Mouse (Mus musculus) limb, embryonic 14.5 days (tissue): Measurements from ENCODE around the gene Ccr2. TPM values are rescaled to one million over a fixed set of nuclear protein-coding genes. Genes with fewer than 3 reads are reported as not detected.
"Not testable (repeated sequence)": the region's sequence is repeated elsewhere in the genome, so short reads cannot be mapped to it uniquely, and the experiment has no call there.

Source experiments
- ATAC-seq: fragments of 200-750 bp; cut with Nextera tagmentation; 2 replicates; pipeline ENCODE4 v1.8.0; 2017; ENCODE audit warnings: low read depth, moderate number of reproducible peaks, moderate TSS enrichment; ENCODE audit not compliant: low FRiP score
- DNase-seq: peaks from one replicate; pipeline ENCODE4 v3.0.0-alpha.2; 2015; ENCODE audit warnings: low spot score
- H3K27ac ChIP-seq: fragments of 300-500 bp; sonication (generic); replicated peaks from 2 replicates; pipeline ENCODE4 v1.5.1; 2014; ENCODE audit warnings: low read depth, mild to moderate bottlenecking, low read length, moderate library complexity, mixed read lengths
- H3K27me3 ChIP-seq: fragments of 300-500 bp; sonication (generic); 2 replicates; pipeline ENCODE4 v1.6.1; 2014; ENCODE audit warnings: low read length, mixed read lengths; ENCODE audit not compliant: control insufficient read depth, insufficient read depth
- H3K36me3 ChIP-seq: fragments of 300-500 bp; sonication (generic); 2 replicates; pipeline ENCODE4 v1.6.1; 2014; ENCODE audit warnings: mild to moderate bottlenecking, low read length, moderate library complexity, mixed read lengths; ENCODE audit not compliant: control insufficient read depth, insufficient read depth
- H3K4me1 ChIP-seq: fragments of 300-500 bp; sonication (generic); 2 replicates; pipeline ENCODE4 v1.6.1; 2014; ENCODE audit warnings: antibody characterized with exemption, low read length, mixed read lengths; ENCODE audit not compliant: control insufficient read depth, insufficient read depth
- H3K4me2 ChIP-seq: fragments of 300-500 bp; sonication (generic); replicated peaks from 2 replicates; pipeline ENCODE4 v1.6.1; 2014; ENCODE audit warnings: low read depth, mild to moderate bottlenecking, low read length, moderate library complexity; ENCODE audit not compliant: severe bottlenecking
- H3K4me3 ChIP-seq: fragments of 300-500 bp; sonication (generic); replicated peaks from 2 replicates; pipeline ENCODE4 v1.5.1; 2014; ENCODE audit warnings: low read length
- H3K9ac ChIP-seq: fragments of 300-500 bp; sonication (generic); 2 replicates; pipeline ENCODE4 v1.6.1; 2014; ENCODE audit warnings: mild to moderate bottlenecking, low read depth, low read length, moderate library complexity; ENCODE audit not compliant: severe bottlenecking
- H3K9me3 ChIP-seq: fragments of 300-500 bp; sonication (generic); 2 replicates; pipeline ENCODE4 v1.6.1; 2016; ENCODE audit warnings: low read length; ENCODE audit not compliant: control insufficient read depth
- POLR2A ChIP-seq: fragments of 200-500 bp; IDR thresholded peaks from 2 replicates; pipeline ENCODE4 v1.8.0; 2012; ENCODE audit warnings: inconsistent platforms, mild to moderate bottlenecking, moderate library complexity, borderline replicate concordance; ENCODE audit not compliant: insufficient read depth, insufficient read length; ENCODE audit errors: extremely low read depth
- WGBS: fragments of 180-500 bp; shearing (Covaris S2); extraction: QIAGEN DNeasy Blood & Tissue Kit; methylation state at CpG from one replicate; pipeline ENCODE4 v1.1.7; 2014; 5-methylcytosine and 5-hydroxymethylcytosine counted together
- polyA plus RNA-seq, 2 experiments: library from polyadenylated mRNA; depleted of rRNA in 1 of 2; stranded (reverse) in 1 of 2; unstranded in 1 of 2; fragments of >200 nt; fragmentation: Nextera tagmentation in 1 of 2; extraction: Ambion mirVana in 1 of 2; gene quantifications; 2 replicates each; pipeline versions ENCODE4 v1.2.1 to v1.2.3; 2012 to 2014

Ccr2 gene
- polyA plus RNA-seq, 2 experiments = 3.2 to 4.0 TPM

GRCm38 (mm10) chr9:124066572-124067103 is 35.1 kb upstream of the Ccr2 start:
- H3K36me3 ChIP-seq = no peaks in the 10 kb centered on the region
- H3K27ac ChIP-seq = no peak overlapping the region
- ATAC-seq (no peak), DNase-seq (no peak)
- H3K9me3 ChIP-seq = no peaks in the 10 kb centered on the region
- H3K4me1 ChIP-seq = no peaks in the 10 kb centered on the region
- H3K4me3 ChIP-seq = no peak overlapping the region
- no peak for TF ChIP-seq POLR2A
- H3K9ac ChIP-seq = no peak overlapping the region
- no peaks in the 10 kb centered on the region for H3K27me3 ChIP-seq
- H3K4me2 ChIP-seq = no peak overlapping the region

DNA sequence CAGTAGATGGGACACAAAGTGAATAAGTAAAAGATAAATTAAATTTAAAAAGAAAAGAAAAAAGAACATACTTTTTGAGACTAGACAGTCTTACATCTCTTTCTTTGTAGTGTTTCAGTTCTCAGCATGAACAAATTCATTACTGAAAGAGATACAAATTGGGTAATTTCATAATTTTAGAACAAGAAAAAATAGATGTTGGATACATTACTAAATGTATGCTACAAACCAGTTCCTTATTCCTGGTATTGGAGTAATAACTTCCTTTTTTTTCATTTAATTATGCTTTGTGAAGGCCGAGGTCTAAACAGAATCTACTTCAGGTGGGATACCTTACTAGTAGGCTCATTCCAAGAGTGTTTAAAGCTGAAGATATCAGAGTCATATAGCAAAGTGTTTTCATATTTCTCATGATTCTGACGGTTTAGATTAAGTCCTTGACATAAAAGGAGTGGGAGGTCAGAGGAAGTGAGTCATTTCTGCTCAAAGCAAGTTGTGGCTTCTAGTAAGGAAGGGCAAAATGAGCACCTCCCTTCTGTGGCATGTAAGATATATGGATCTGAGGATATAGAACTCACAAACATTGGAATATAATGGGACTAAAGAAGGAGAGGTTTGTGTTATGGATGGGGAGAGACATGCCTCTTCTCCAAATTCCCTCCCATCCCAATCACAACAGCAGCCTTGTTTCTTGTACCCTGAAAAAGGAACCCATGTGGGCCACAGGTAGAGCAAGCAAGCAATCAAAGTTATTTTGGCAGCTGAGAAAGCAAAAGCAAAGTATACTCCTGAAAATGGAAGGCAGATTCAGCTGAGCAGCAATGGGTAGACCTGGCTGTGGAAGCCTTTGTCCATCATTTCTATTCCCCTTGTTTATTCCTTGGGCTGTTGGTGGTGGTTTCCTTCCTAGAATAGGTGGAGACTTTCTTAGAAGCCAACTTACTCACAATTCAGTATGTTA is 33.4 kb upstream of the Ccr2 start:
- H3K4me2 ChIP-seq = no peak overlapping the region
- TF ChIP-seq POLR2A = no peak
- WGBS = 58% methylated on average over 2 of the region's 2 CpGs
- no peaks in the 10 kb centered on the region for H3K27me3 ChIP-seq
- no peak overlapping the region for H3K9ac ChIP-seq
- no peak overlapping the region for H3K27ac ChIP-seq
- no peak overlapping the region for H3K4me3 ChIP-seq
- no peaks in the 10 kb centered on the region for H3K4me1 ChIP-seq
- H3K36me3 ChIP-seq = no peaks in the 10 kb centered on the region
- DNase-seq (no peak), ATAC-seq (no peak)
- H3K9me3 ChIP-seq = no peaks in the 10 kb centered on the region

GRCm38 (mm10) chr9:124071506-124071905 is 30.2 kb upstream of the Ccr2 start:
- DNase-seq (no peak), ATAC-seq (no peak)
- Histone ChIP-seq H3K27me3 (no peaks in the 10 kb centered on the region), H3K9ac (no peak overlapping the region), H3K4me3 (no peak overlapping the region), H3K4me2 (no peak overlapping the region), H3K4me1 (no peaks in the 10 kb centered on the region), H3K36me3 (no peaks in the 10 kb centered on the region), H3K27ac (no peak overlapping the region), H3K9me3 (no peaks in the 10 kb centered on the region)
- TF ChIP-seq POLR2A = no peak
- 84% methylated on average over 1 of the region's 1 CpGs for WGBS

DNA sequence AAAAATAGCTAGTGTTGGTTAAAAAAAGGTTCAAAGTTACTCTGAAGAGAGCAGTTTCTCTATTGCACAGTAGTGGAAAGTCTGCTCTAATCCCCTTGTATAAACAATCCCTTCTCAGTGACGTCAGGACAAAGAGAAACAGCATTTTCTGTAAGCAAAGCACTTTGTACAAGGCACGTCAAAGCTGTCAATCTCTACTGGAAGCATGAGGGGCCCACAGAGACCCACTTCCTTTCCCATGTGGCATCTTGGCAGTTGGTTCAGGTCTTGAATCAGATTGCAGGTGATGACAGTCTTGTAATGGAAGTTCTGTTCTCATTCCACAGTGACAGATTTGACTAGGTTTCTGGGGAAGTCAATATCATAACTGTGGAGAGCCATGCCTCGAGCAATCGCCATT is 21.9 kb upstream of the Ccr2 start:
- H3K4me2 ChIP-seq = no peak overlapping the region
- WGBS = 64% methylated on average over 4 of the region's 4 CpGs
- H3K4me3 ChIP-seq = no peak overlapping the region
- no peak overlapping the region for H3K27ac ChIP-seq
- no peaks in the 10 kb centered on the region for H3K27me3 ChIP-seq
- no peaks in the 10 kb centered on the region for H3K36me3 ChIP-seq
- H3K9me3 ChIP-seq = no peaks in the 10 kb centered on the region
- TF ChIP-seq POLR2A = no peak
- H3K9ac ChIP-seq = no peak overlapping the region
- no peaks in the 10 kb centered on the region for H3K4me1 ChIP-seq
- DNase-seq (no peak), ATAC-seq (no peak)

- not testable (repeated sequence) for H3K4me2 ChIP-seq, ATAC-seq, H3K9me3 ChIP-seq, DNase-seq, H3K27ac ChIP-seq, H3K9ac ChIP-seq, H3K4me3 ChIP-seq, H3K36me3 ChIP-seq, H3K27me3 ChIP-seq, H3K4me1 ChIP-seq
- WGBS = 91% methylated on average over 12 of the region's 13 CpGs
Measured at GRCm38 (mm10) chr9:124080471-124080870, 21.3 kb upstream of the Ccr2 start.

GRCm38 (mm10) chr9:124090441-124090840 is 11.3 kb upstream of the Ccr2 start:
- WGBS = 71% methylated on average over 1 of the region's 1 CpGs
- Histone ChIP-seq H3K4me3 (no peak overlapping the region), H3K4me1 (no peaks in the 10 kb centered on the region), H3K36me3 (no peaks in the 10 kb centered on the region), H3K27me3 (no peaks in the 10 kb centered on the region), H3K9me3 (no peaks in the 10 kb centered on the region), H3K27ac (no peak overlapping the region), H3K4me2 (no peak overlapping the region), H3K9ac (no peak overlapping the region)
- no peak for TF ChIP-seq POLR2A
- no peak for DNase-seq
- no peak for ATAC-seq
